Mouse (Mus musculus) heart, adult 2 months (tissue): Measurements from ENCODE around the gene Fam104a. TPM values are rescaled to one million over a fixed set of nuclear protein-coding genes. Genes with fewer than 3 reads are reported as not detected.

Source experiments
- DNase-seq, 2 experiments: peaks; one replicate each; pipeline ENCODE4 v3.0.0; 2021
- H3K27ac ChIP-seq: fragments of 200-600 bp; 2 replicates; pipeline ENCODE4 v1.8.1; 2022
- H3K27me3 ChIP-seq: fragments of 200-500 bp; 2 replicates; pipeline ENCODE4 v1.6.1; 2012; ENCODE audit warnings: mild to moderate bottlenecking, low read length, inconsistent platforms, mixed read lengths; ENCODE audit not compliant: control insufficient read depth, insufficient read depth
- H3K36me3 ChIP-seq: fragments of 200-500 bp; 2 replicates; pipeline ENCODE4 v1.6.1; 2012; ENCODE audit warnings: low read length, inconsistent platforms; ENCODE audit not compliant: control insufficient read depth, insufficient read depth
- H3K4me1 ChIP-seq: fragments of 200-500 bp; 2 replicates; pipeline ENCODE4 v1.6.1; 2011; ENCODE audit warnings: low read length; ENCODE audit not compliant: control insufficient read depth, insufficient read depth
- H3K4me3 ChIP-seq: fragments of 200-600 bp; 2 replicates; pipeline ENCODE4 v1.8.1; 2022
- H3K79me2 ChIP-seq: fragments of 200-500 bp; replicated peaks from 2 replicates; pipeline ENCODE4 v1.6.1; 2012; ENCODE audit warnings: mild to moderate bottlenecking, inconsistent platforms, low read length, moderate library complexity, mixed read lengths; ENCODE audit not compliant: control insufficient read depth, insufficient read depth
- H3K9ac ChIP-seq: fragments of 200-500 bp; 2 replicates; pipeline ENCODE4 v1.6.1; 2012; ENCODE audit warnings: low read depth, mild to moderate bottlenecking, control low read depth, inconsistent platforms, low read length, mixed read lengths
- CTCF ChIP-seq: fragments of 200-600 bp; IDR thresholded peaks from 2 replicates; pipeline ENCODE4 v1.8.1; 2022; ENCODE audit warnings: antibody characterized with exemption, mild to moderate bottlenecking, moderate library complexity
- EP300 ChIP-seq: fragments of 200-500 bp; IDR thresholded peaks from 2 replicates; pipeline ENCODE4 v1.6.1; 2011; ENCODE audit warnings: low read depth, low read length, control low read depth; ENCODE audit not compliant: insufficient read depth
- POLR2A ChIP-seq: fragments of 200-500 bp; IDR thresholded peaks from 2 replicates; pipeline ENCODE4 v1.6.1; 2011; ENCODE audit warnings: mild to moderate bottlenecking, low read depth, low read length, control low read depth; ENCODE audit not compliant: insufficient read depth
- WGBS: fragments of 180-500 bp; shearing (Covaris S2); methylation state at CpG from one replicate; pipeline ENCODE4 v1.1.7; 2018; 5-methylcytosine and 5-hydroxymethylcytosine counted together
- intact Hi-C: fragments of 180-260 bp; cut with DNase I; formaldehyde crosslinking; loops from one replicate; pipeline ENCODE4 v1.15.1; 2025
- polyA plus RNA-seq: library from polyadenylated mRNA; depleted of rRNA; stranded (reverse); fragments of >200 nt; gene quantifications from 2 replicates; pipeline ENCODE4 v1.2.3, GENCODE M21; 2012
- total RNA-seq, 2 experiments: library from RNA; stranded (reverse); gene quantifications; 2 replicates each; pipeline ENCODE4 v1.2.3; 2021

Fam104a gene
- total and polyA plus RNA-seq, 3 experiments: 12.4 to 16.4 (median 15.3) TPM

- Histone ChIP-seq H3K36me3 (no peaks in the 10 kb centered on the region), H3K27me3 (no peaks in the 10 kb centered on the region), H3K27ac (no peak overlapping the region), H3K79me2 (no peaks in the 10 kb centered on the region), H3K4me1 (no peaks in the 10 kb centered on the region), H3K9ac (no peak overlapping the region), H3K4me3 (no peak overlapping the region)
- DNase-seq: no peak
- intact Hi-C loops: loop anchor here (5.0 kb wide), 1 partner anchor 334 kb away; no protein-coding TSS in a partner anchor
- 66% methylated on average over 8 of the region's 8 CpGs for WGBS
- TF ChIP-seq POLR2A (no peak), EP300 (no peak), CTCF (no peak)
Measured at GRCm38 (mm10) chr11:113631302-113631701, 52.7 kb downstream of the Fam104a start.

- H3K27ac ChIP-seq: no peak overlapping the region
- H3K9ac ChIP-seq: no peak overlapping the region
- DNase-seq: no peak
- intact Hi-C loops: loop anchor here (5.0 kb wide), 1 partner anchor 333 kb away; no protein-coding TSS in a partner anchor
- H3K4me3 ChIP-seq: no peak overlapping the region
- no peaks in the 10 kb centered on the region for H3K4me1 ChIP-seq
- H3K36me3 ChIP-seq: no peaks in the 10 kb centered on the region
- WGBS: 64% methylated on average over 7 of the region's 7 CpGs
- no peaks in the 10 kb centered on the region for H3K27me3 ChIP-seq
- no peaks in the 10 kb centered on the region for H3K79me2 ChIP-seq
- TF ChIP-seq EP300 (no peak), POLR2A (no peak), CTCF (peak; percentile 51)
Measured at GRCm38 (mm10) chr11:113630642-113631041, 53.3 kb downstream of the Fam104a start.

- DNase-seq: no peak
- H3K27ac ChIP-seq: no peak overlapping the region
Measured at GRCm38 (mm10) chr11:113627785-113628184, 56.2 kb downstream of the Fam104a start.

GRCm38 (mm10) chr11:113625437-113625836 lies 58.5 kb downstream of the Fam104a start:
- intact Hi-C loops: loop anchor here (5.0 kb wide), 1 partner anchor 448 kb away; no protein-coding TSS in a partner anchor
- no peak overlapping the region for H3K9ac ChIP-seq
- H3K27me3 ChIP-seq: no peaks in the 10 kb centered on the region; the same call in 1 of the 2 replicates
- H3K36me3 ChIP-seq: no peaks in the 10 kb centered on the region
- H3K79me2 ChIP-seq: no peaks in the 10 kb centered on the region
- TF ChIP-seq CTCF: no peak
- no peak for TF ChIP-seq EP300
- TF ChIP-seq POLR2A: no peak
- WGBS: 94% methylated on average over 18 of the region's 18 CpGs
- H3K27ac ChIP-seq: no peak overlapping the region
- no peaks in the 10 kb centered on the region for H3K4me1 ChIP-seq
- no peak for DNase-seq
- no peak overlapping the region for H3K4me3 ChIP-seq

More at GRCm38 (mm10) chr11:113627785-113628184, 56.2 kb downstream of the Fam104a start:
- peak; percentile 52 for TF ChIP-seq CTCF
- TF ChIP-seq POLR2A: no peak
- 56% methylated on average over 4 of the region's 4 CpGs for WGBS
- intact Hi-C loops: loop anchor here (5.0 kb wide), 1 partner anchor 450 kb away; no protein-coding TSS in a partner anchor
- Histone ChIP-seq H3K4me1 (no peaks in the 10 kb centered on the region), H3K9ac (no peak overlapping the region), H3K27me3 (no peaks in the 10 kb centered on the region), H3K79me2 (no peaks in the 10 kb centered on the region), H3K4me3 (no peak overlapping the region), H3K36me3 (no peaks in the 10 kb centered on the region)

- DNase-seq: no peak
- no peak overlapping the region for H3K9ac ChIP-seq
- H3K27me3 ChIP-seq: peaks cover 6% of the 10 kb centered on the region; the same call in 1 of the 2 replicates
- 89% methylated on average over 4 of the region's 4 CpGs for WGBS
- intact Hi-C loops: no loop called here
- no peaks in the 10 kb centered on the region for H3K36me3 ChIP-seq
- H3K4me1 ChIP-seq: peaks cover 2% of the 10 kb centered on the region; the same call in 1 of the 2 replicates
- H3K27ac ChIP-seq: no peak overlapping the region
- no peak for TF ChIP-seq POLR2A
- no peak for TF ChIP-seq CTCF
- no peak for TF ChIP-seq EP300
- H3K79me2 ChIP-seq: no peaks in the 10 kb centered on the region
- no peak overlapping the region for H3K4me3 ChIP-seq
Measured at GRCm38 (mm10) chr11:113622028-113622427, 61.9 kb downstream of the Fam104a start.

- DNase-seq: no peak
- WGBS: 43% methylated on average over 2 of the region's 2 CpGs
- Histone ChIP-seq H3K36me3 (no peaks in the 10 kb centered on the region), H3K27me3 (peaks cover 6% of the 10 kb centered on the region; the same call in 1 of the 2 replicates), H3K9ac (no peak overlapping the region), H3K4me3 (no peak overlapping the region), H3K4me1 (peaks cover 2% of the 10 kb centered on the region; the same call in 1 of the 2 replicates), H3K79me2 (no peaks in the 10 kb centered on the region), H3K27ac (no peak overlapping the region)
- no peak for TF ChIP-seq EP300
- TF ChIP-seq POLR2A: no peak
- TF ChIP-seq CTCF: no peak
- intact Hi-C loops: no loop called here
Measured at GRCm38 (mm10) chr11:113621001-113621400, 63.0 kb downstream of the Fam104a start.
